Mouse (Mus musculus): Measurements from ENCODE around the gene Pam. TPM values are rescaled to one million over a fixed set of nuclear protein-coding genes. Genes with fewer than 3 reads are reported as not detected.
A peak's percentile ranks its signal among the peaks of the same experiment; 100 is the strongest.

Gene Pam
- polyA plus RNA-seq, 1 experiment = 54.7 TPM

DNA sequence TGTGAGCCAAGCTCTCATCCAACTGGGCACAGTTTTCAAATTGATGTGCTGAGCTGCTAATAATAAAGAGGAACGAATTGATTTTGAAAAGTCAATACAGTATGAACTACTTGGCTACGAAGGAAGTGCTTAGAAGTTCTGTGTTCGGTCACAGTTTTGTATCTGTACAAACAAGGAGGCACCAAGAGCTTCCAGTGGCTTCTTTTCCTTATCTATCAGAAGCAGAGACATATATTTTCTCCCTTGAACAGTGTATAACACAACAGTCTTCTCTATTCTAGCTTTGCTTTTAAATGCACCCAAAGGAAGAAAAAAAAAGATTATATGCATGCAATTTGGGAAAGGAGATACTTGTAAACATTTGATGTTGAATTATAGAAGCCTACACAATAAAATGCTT, 30.8 kb upstream of the Pam start:
- DNase-seq = no peak
- WGBS = 90% methylated on average over 3 of the region's 3 CpGs
- H3K27me3 ChIP-seq (replicated peaks; ENCODE audit: control insufficient read depth, insufficient read depth, low read length) = no peaks in the 10 kb centered on the region
- no peaks in the 10 kb centered on the region; the same call in 1 of the 2 replicates for H3K36me3 ChIP-seq (ENCODE audit: control insufficient read depth, insufficient read depth, low read length)
- H3K4me1 ChIP-seq (ENCODE audit: control insufficient read depth, insufficient read depth, low read length) = peaks cover 8% of the 10 kb centered on the region
- no peak overlapping the region for H3K4me3 ChIP-seq (ENCODE audit: insufficient read depth, low read depth, low read length)
- no peak overlapping the region for H3K27ac ChIP-seq (ENCODE audit: insufficient read depth, low read depth, low read length)
- no peak for TF ChIP-seq CTCF (conservative IDR thresholded peaks at IDR 0.05; ENCODE audit: insufficient read depth, insufficient read length, low read depth, low read length)
- TF ChIP-seq POLR2A (IDR thresholded peaks at IDR 0.05; ENCODE audit: low read depth, low read length) = no peak

DNA sequence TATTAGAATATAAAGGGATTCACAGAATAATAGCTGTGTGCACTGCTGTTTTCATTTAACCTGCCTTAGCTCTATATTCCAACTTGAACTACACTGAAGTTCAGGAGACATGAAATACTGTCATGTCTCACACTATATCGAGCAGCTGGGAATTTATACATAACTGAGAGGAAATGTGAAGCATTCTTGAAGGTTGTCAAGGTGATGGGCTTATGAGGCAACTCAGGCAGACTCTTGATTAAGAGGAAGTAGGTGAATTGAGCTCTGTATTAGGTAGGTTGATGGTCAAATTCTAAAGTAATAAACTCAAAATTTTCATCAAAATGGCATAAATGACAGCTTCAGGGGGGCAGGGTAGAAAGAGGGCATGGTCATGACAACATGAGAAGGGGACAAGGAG, 29.3 kb upstream of the Pam start:
- WGBS = 46% methylated on average over 1 of the region's 1 CpGs
- no peak for TF ChIP-seq POLR2A (IDR thresholded peaks at IDR 0.05; ENCODE audit: low read depth, low read length)
- TF ChIP-seq CTCF (conservative IDR thresholded peaks at IDR 0.05; ENCODE audit: insufficient read depth, insufficient read length, low read depth, low read length) = no peak
- H3K36me3 ChIP-seq (ENCODE audit: control insufficient read depth, insufficient read depth, low read length) = no peaks in the 10 kb centered on the region; the same call in 1 of the 2 replicates
- peaks cover 7% of the 10 kb centered on the region for H3K4me1 ChIP-seq (ENCODE audit: control insufficient read depth, insufficient read depth, low read length)
- no peaks in the 10 kb centered on the region for H3K27me3 ChIP-seq (replicated peaks; ENCODE audit: control insufficient read depth, insufficient read depth, low read length)
- no peak overlapping the region for H3K27ac ChIP-seq (ENCODE audit: insufficient read depth, low read depth, low read length)
- DNase-seq = no peak
- H3K4me3 ChIP-seq (ENCODE audit: insufficient read depth, low read depth, low read length) = no peak overlapping the region

DNA sequence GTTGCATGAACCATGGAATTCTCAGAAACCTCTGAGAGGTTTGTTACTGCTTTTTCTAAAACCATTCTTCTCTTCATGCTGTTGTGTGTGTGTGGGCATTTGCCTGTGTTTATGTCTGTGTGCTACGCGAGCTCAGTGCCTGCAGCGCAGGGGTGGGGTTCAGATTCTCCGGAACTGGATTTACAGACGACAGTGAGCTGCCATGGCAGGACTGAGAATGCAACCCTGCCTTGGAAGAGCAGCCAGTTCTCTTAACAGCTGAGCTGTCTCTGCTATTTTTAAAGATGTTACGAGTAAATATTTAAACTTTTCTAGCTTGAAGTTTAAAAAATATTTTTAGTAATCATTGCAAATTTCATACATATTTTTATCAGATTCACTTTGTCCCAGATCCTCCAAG, 24.1 kb upstream of the Pam start:
- Histone ChIP-seq H3K4me3 (ENCODE audit: insufficient read depth, low read depth, low read length) (no peak overlapping the region), H3K27me3 (replicated peaks; ENCODE audit: control insufficient read depth, insufficient read depth, low read length) (no peaks in the 10 kb centered on the region), H3K27ac (ENCODE audit: insufficient read depth, low read depth, low read length) (peak overlapping the region; percentile 35; the same call in 1 of the 2 replicates), H3K4me1 (ENCODE audit: control insufficient read depth, insufficient read depth, low read length) (peaks cover 3% of the 10 kb centered on the region; the same call in 1 of the 2 replicates), H3K36me3 (ENCODE audit: control insufficient read depth, insufficient read depth, low read length) (no peaks in the 10 kb centered on the region)
- DNase-seq = peak; percentile 13
- WGBS = 61% methylated on average over 6 of the region's 6 CpGs
- TF ChIP-seq POLR2A (IDR thresholded peaks at IDR 0.05; ENCODE audit: low read depth, low read length) (no peak), CTCF (conservative IDR thresholded peaks at IDR 0.05; ENCODE audit: insufficient read depth, insufficient read length, low read depth, low read length) (no peak)

DNA sequence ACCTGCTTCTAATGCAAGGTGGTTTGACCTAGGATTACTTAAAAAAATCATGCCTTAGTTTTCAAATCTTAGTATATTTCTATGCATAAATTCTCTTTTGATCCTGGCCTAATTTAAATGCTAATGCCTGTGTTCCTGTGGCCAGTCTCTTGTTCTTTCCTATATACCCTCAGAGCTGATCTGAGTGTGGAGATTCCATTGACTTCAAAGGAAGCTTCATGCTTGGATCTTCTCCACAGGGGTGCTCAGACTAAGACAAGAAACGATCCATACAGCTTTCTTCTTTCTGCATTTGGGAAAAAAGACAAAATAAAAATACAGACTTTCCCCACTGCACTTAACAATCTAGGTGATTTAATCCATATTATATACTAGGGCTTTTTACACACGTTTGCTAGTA, 12.2 kb upstream of the Pam start:
- Histone ChIP-seq H3K4me3 (ENCODE audit: insufficient read depth, low read depth, low read length) (no peak overlapping the region), H3K4me1 (ENCODE audit: control insufficient read depth, insufficient read depth, low read length) (no peaks in the 10 kb centered on the region), H3K36me3 (ENCODE audit: control insufficient read depth, insufficient read depth, low read length) (no peaks in the 10 kb centered on the region), H3K27me3 (replicated peaks; ENCODE audit: control insufficient read depth, insufficient read depth, low read length) (no peaks in the 10 kb centered on the region), H3K27ac (ENCODE audit: insufficient read depth, low read depth, low read length) (no peak overlapping the region)
- 46% methylated on average over 2 of the region's 2 CpGs for WGBS
- TF ChIP-seq POLR2A (IDR thresholded peaks at IDR 0.05; ENCODE audit: low read depth, low read length) (no peak), CTCF (conservative IDR thresholded peaks at IDR 0.05; ENCODE audit: insufficient read depth, insufficient read length, low read depth, low read length) (no peak)
- no peak for DNase-seq

DNA sequence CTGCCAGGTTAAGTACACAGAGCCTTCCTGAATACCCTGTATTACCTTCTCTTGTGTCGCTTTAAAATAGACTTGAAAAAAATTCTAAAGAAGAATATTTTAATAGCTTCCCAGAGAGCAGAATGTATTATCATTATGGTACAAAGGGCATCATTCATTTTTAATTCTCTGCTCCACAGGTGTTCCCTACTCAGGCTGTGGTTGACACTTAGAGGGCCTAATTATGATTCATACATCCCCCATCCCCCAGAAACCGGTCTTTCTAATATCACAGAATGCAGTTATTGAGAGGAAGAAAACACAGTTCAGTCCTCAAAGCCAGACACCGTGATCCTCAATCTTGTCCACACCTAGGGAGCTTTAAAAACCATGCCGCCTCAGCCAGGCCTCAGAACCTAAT, 4.0 kb upstream of the Pam start:
- Histone ChIP-seq H3K27me3 (replicated peaks; ENCODE audit: control insufficient read depth, insufficient read depth, low read length) (no peaks in the 10 kb centered on the region), H3K4me1 (ENCODE audit: control insufficient read depth, insufficient read depth, low read length) (peaks cover 3% of the 10 kb centered on the region; the same call in 1 of the 2 replicates), H3K36me3 (ENCODE audit: control insufficient read depth, insufficient read depth, low read length) (no peaks in the 10 kb centered on the region), H3K27ac (ENCODE audit: insufficient read depth, low read depth, low read length) (no peak overlapping the region), H3K4me3 (ENCODE audit: insufficient read depth, low read depth, low read length) (no peak overlapping the region)
- DNase-seq = no peak
- TF ChIP-seq POLR2A (IDR thresholded peaks at IDR 0.05; ENCODE audit: low read depth, low read length) (no peak), CTCF (conservative IDR thresholded peaks at IDR 0.05; ENCODE audit: insufficient read depth, insufficient read length, low read depth, low read length) (no peak)
- WGBS = 87% methylated on average over 4 of the region's 4 CpGs

DNA sequence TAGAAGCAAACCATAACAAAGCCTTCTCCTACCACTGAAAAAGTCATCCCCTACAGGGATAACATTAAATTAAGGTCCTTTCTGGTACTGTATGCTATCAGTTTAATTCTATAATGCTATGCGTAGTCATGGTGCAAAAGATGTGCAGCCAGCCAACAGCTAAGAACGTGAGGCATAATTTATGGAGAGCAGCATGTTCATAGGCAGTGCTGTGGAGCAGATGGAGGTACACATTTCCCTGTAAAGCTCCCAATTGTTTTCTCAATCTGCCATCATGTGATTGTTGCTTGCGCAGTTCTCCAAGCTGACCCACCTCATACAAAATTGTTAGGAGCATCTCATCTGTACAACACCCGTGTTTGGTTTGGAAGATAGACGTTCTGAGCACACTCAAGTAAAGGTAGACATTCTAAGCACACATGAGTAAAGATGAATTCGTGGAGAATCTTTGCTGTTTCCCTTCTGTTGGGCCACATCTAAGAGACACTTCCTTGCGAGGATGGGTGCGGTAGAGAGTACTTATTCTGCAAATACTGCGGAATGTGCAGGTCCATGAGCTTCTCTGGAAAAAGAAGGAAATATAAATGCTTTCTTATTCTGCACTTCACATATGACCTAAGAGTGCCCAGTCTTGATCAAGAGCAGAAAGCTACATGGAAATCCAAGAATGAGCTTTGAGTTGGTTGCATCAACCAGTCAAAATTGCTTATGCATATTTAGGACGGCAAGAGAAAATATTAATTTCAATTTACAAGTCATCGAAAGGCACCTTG, 2.7 kb upstream of the Pam start:
- H3K4me1 ChIP-seq (ENCODE audit: control insufficient read depth, insufficient read depth, low read length) = peaks cover 4% of the 10 kb centered on the region; the same call in 1 of the 2 replicates
- no peak for DNase-seq
- H3K4me3 ChIP-seq (ENCODE audit: insufficient read depth, low read depth, low read length) = no peak overlapping the region
- H3K27ac ChIP-seq (ENCODE audit: insufficient read depth, low read depth, low read length) = no peak overlapping the region
- TF ChIP-seq POLR2A (IDR thresholded peaks at IDR 0.05; ENCODE audit: low read depth, low read length) (no peak), CTCF (conservative IDR thresholded peaks at IDR 0.05; ENCODE audit: insufficient read depth, insufficient read length, low read depth, low read length) (no peak)
- H3K27me3 ChIP-seq (replicated peaks; ENCODE audit: control insufficient read depth, insufficient read depth, low read length) = no peaks in the 10 kb centered on the region
- 92% methylated on average over 11 of the region's 11 CpGs for WGBS
- no peaks in the 10 kb centered on the region for H3K36me3 ChIP-seq (ENCODE audit: control insufficient read depth, insufficient read depth, low read length)

DNA sequence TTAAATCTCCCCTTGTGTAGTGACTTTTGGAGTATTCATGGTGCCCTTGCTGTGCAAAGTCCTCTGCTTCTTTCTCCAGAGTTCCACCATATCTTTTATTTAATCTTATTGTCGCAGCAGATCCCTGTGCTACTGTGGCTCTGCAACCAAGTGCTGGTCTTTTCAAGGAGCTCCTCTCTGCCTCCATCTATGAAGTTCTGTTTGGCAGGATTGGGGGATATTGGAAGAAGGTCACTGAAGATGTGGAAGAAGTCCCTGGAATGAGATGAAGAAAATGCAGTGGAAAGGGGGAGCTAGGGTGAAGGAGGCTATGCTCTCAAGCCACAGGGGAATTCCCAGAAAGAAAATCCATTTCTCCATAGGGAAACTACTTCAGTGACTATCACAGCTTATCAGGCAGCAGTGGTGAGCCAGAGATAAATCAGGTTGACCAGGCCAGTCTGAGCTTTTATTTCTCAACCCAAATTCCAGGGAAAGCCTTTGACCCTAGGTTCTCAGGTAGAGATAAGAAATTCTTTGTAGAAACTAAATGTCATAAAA, 1.0 kb upstream of the Pam start:
- no peak for TF ChIP-seq CTCF (conservative IDR thresholded peaks at IDR 0.05; ENCODE audit: insufficient read depth, insufficient read length, low read depth, low read length)
- no peak for TF ChIP-seq POLR2A (IDR thresholded peaks at IDR 0.05; ENCODE audit: low read depth, low read length)
- DNase-seq = no peak

More for the DNA sequence above, 1.0 kb upstream of the Pam start:
- H3K36me3 ChIP-seq (ENCODE audit: control insufficient read depth, insufficient read depth, low read length) = no peaks in the 10 kb centered on the region
- H3K27me3 ChIP-seq (replicated peaks; ENCODE audit: control insufficient read depth, insufficient read depth, low read length) = no peaks in the 10 kb centered on the region
- WGBS = 63% methylated on average over 1 of the region's 1 CpGs
- no peak overlapping the region for H3K4me3 ChIP-seq (ENCODE audit: insufficient read depth, low read depth, low read length)
- H3K4me1 ChIP-seq (ENCODE audit: control insufficient read depth, insufficient read depth, low read length) = peaks cover 4% of the 10 kb centered on the region; the same call in 1 of the 2 replicates
- H3K27ac ChIP-seq (ENCODE audit: insufficient read depth, low read depth, low read length) = no peak overlapping the region

All from kidney, adult 2 months (tissue).